Mouse (Mus musculus) right cerebral cortex, postnatal 25 days (tissue): ENCODE measurements at regions not wholly inside any gene's neighbourhood (a gene's known extent, or its start where the extent isn't known, plus 50 kb on each side); places are given as distances from the start of the nearest gene placed in this dataset.

Experiments used
- DNase-seq: peaks from one replicate; pipeline ENCODE4 v3.0.0; 2022

- DNase-seq: no peak
Observed at GRCm38 (mm10) chr9:50136636-50136985, 208.2 kb downstream of the Rpl10-ps3 start.

- DNase-seq: no peak
Observed at GRCm38 (mm10) chr9:50135939-50136635, 208.7 kb downstream of the Rpl10-ps3 start.

GRCm38 (mm10) chr9:50124241-50124640 lies 220.5 kb downstream of the Rpl10-ps3 start:
- no peak for DNase-seq

GRCm38 (mm10) chr9:50120820-50121599 lies 223.8 kb downstream of the Rpl10-ps3 start:
- peak; percentile 19 for DNase-seq

GRCm38 (mm10) chr9:50119412-50119811 lies 225.4 kb downstream of the Rpl10-ps3 start:
- DNase-seq: no peak

- DNase-seq: no peak
Observed at GRCm38 (mm10) chr9:50118578-50118977, 226.2 kb downstream of the Rpl10-ps3 start.

GRCm38 (mm10) chr9:50106551-50106950 lies 238.2 kb downstream of the Rpl10-ps3 start:
- DNase-seq: no peak

- no peak for DNase-seq
Observed at GRCm38 (mm10) chr9:50102766-50103165, 242.0 kb downstream of the Rpl10-ps3 start.

GRCm38 (mm10) chr9:50101061-50101460 lies 243.7 kb downstream of the Rpl10-ps3 start:
- no peak for DNase-seq

GRCm38 (mm10) chr9:50090968-50091367 lies 253.8 kb downstream of the Rpl10-ps3 start:
- no peak for DNase-seq

GRCm38 (mm10) chr9:50089916-50090315 lies 254.9 kb downstream of the Rpl10-ps3 start:
- DNase-seq: no peak

GRCm38 (mm10) chr9:50080205-50080604 lies 264.6 kb downstream of the Rpl10-ps3 start:
- DNase-seq: no peak

- DNase-seq: no peak
Observed at GRCm38 (mm10) chr9:50068576-50068975, 269.9 kb upstream of the Ncam1 start.

- no peak for DNase-seq
Observed at GRCm38 (mm10) chr9:50067729-50068225, 269.1 kb upstream of the Ncam1 start.

- peak; percentile 10 for DNase-seq
Observed at GRCm38 (mm10) chr9:50064505-50065229, 265.9 kb upstream of the Ncam1 start.

GRCm38 (mm10) chr9:50038231-50038630 lies 239.5 kb upstream of the Ncam1 start:
- DNase-seq: no peak

- no peak for DNase-seq
Observed at GRCm38 (mm10) chr9:50032322-50033158, 233.8 kb upstream of the Ncam1 start.

GRCm38 (mm10) chr9:50031318-50031717 lies 232.6 kb upstream of the Ncam1 start:
- no peak for DNase-seq

- DNase-seq: no peak
Observed at GRCm38 (mm10) chr9:50029030-50029429, 230.3 kb upstream of the Ncam1 start.

GRCm38 (mm10) chr9:50028573-50028972 lies 229.8 kb upstream of the Ncam1 start:
- no peak for DNase-seq

GRCm38 (mm10) chr9:50024820-50025219 lies 226.1 kb upstream of the Ncam1 start:
- no peak for DNase-seq

GRCm38 (mm10) chr9:50013602-50014001 lies 214.9 kb upstream of the Ncam1 start:
- no peak for DNase-seq
